Mouse (Mus musculus) adrenal gland, adult 8-10 months (tissue): ENCODE data around the gene Ccm2. TPM values are rescaled to one million over a fixed set of nuclear protein-coding genes. Genes with fewer than 3 reads are reported as not detected.

Experiments
- DNase-seq: peaks from one replicate; pipeline ENCODE4 v3.0.0; 2022
- total RNA-seq, 4 experiments: library from RNA; stranded (reverse); gene quantifications; 2 replicates each; pipeline ENCODE4 v1.2.4; 2022

Ccm2 gene
- total RNA-seq, 4 experiments from 2014 or later = 35.8 to 40.8 (median 40.5) TPM

DNA sequence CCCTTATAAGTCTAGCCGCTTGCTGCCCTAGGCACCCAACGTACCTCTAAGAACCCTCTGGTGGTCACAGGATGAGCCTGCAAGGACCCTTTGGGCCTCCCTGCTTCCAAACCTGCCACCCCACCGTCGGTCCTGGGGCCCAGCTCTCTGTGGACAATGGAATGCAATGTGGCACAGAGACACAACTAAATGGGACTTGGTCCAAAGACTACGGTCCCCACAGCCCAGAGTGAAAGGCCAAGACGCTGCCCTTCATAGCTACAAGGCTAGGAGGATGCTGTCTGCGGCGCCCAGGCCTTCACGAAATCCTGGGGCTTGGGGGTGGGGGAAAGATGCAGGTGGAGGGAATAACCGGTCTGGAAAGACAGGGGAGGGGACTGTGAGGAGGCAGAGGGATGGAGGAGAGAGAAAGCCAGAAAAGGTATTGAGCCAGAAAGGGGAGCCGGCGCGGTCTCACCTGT lies 58.4 kb downstream of the Ccm2 start:
- DNase-seq = no peak

DNA sequence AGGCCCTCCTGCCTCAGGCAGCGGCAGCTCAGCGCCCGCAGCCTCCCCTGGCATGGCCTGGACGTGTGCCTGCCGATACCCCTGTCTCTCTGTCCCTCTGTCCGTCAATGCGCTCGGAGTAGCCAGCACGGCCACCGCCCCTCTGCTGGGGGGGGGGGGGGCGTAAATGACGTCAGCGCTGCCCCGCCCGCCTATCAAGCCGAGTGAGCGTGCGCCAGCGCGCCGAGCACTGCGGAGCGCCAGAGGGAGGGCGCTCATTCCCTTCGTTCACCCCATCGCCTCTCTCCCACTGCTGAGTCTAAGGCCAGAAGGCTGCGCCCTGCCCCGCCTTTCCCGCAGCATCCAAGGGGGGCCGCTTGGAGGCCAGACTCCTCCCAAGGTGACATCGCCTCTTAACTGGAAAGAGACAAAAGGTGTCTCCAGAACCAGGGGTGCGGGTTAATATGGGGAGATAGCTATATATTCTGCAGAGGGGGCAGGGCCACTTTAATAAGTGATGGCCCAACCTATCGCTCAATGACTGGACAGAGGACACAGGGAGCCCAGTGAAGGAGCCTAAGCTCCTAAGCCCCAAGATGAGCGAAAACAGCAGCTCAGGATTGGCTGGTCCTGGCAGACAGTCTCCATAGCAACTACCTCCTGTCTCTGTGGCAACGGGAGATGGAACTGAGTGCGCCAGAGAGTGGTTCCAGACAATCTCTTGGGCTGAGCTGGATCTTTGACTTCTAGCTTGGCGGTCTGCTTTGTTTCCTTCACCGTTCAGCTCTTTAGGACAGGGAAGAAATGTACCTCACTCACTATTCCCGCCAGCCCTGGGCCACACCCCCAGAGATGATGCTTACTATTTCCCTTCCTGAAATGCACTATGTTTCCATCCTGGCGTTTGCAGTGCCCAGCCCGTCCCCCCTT lies 59.1 kb downstream of the Ccm2 start, which contains the start of gene Nacad:
Gene Nacad (minus strand): TSS at position 563 of the 909 bp plus-strand sequence.
- no peak for DNase-seq

- no peak for DNase-seq
These were observed 68.8 kb downstream of the Ccm2 start for GRCm38 (mm10) chr11:6615250-6616205.

DNA sequence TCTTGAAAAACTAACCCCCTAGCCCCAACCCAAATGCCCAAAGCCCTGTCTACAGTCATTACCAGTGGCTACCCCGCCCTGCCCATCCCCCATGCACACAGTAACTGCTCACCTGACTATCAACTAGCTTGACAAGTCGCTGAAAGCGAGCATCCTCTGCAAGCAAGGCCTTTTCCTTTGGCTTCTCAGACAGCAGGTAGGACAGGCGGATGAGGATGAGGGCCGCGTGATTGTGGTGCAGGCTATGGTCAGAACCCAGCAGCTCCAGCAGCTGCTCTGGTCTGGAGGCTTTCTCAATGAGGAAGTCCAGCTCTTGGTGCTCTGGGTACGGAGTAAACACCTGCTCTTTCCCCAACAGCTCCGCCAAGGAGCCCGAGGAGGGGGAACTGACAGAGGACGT lies 77.0 kb downstream of the Ccm2 start:
- no peak for DNase-seq

- no peak for DNase-seq
These were observed 78.1 kb downstream of the Ccm2 start for GRCm38 (mm10) chr11:6624619-6625382.

DNA sequence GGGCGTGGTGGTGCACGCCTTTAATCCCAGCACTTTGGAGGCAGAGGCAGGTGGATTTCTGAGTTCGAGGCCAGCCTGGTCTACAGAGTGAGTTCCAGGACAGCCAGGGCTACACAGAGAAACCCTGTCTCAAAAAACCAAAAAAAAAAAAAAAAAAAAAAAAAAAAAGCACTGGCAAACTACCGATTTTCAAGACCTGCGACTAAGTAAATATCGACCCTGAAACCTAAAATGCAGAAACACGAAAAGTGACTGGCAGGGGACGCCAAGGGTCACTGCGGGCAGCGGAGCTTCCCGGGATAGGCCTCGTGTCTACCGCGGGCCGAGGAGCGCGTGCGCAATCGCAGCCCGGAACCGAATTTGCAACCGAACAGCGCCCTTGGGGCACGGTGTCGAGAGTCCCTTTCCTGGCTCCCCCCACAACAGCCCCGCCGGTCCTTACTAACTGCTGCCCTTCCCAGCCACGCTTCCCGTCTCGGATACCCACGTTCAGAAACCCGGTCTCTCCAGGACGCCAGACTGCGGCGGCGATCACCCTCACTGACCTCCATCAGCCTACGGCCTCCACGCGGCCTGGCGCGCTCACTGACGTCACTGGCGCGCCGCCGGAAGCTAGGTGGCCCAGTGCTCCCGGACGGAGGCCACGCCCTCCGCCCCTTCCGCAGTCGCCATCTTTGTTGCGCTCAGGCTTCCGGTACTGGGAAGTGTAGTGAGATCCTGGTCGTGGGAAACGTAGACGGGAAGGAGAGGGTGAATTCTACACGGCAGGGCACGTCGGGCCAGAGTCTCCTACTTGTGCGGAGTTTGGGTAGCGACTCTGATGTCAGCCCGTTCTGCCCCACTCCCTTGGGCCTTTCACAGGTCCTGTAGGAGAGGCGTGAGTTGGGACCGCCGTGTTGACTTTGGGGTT lies 79.0 kb downstream of the Ccm2 start, which contains the start of gene Tbrg4:
Gene Tbrg4 (minus strand): TSS at position 590 of the 910 bp plus-strand sequence.
- DNase-seq = peak; percentile 88

DNA sequence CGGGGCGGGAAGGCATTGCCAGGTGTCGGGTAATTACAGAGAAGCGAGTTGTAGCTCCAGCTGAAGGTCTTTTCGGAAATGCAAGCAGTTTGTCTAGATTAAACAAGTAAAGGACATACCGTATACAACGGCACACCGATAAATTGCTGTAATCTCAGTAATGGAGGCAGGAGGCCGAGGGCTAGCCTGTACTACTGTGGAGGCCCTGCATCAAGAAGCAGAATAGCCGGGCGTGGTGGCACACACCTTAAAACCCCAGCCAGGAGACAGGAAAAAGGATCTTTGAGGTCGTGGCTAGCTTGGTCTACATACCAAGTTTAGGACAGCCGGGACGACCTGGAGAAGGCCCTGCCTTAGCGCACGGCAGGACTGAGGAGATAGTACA lies 79.7 kb downstream of the Ccm2 start:
- DNase-seq = no peak

GRCm38 (mm10) chr11:6627731-6628130 lies 81.0 kb downstream of the Ccm2 start:
- DNase-seq = no peak

GRCm38 (mm10) chr11:6628568-6628967 lies 81.9 kb downstream of the Ccm2 start:
- DNase-seq = no peak

GRCm38 (mm10) chr11:6629655-6630054 lies 83.0 kb downstream of the Ccm2 start:
- no peak for DNase-seq

DNA sequence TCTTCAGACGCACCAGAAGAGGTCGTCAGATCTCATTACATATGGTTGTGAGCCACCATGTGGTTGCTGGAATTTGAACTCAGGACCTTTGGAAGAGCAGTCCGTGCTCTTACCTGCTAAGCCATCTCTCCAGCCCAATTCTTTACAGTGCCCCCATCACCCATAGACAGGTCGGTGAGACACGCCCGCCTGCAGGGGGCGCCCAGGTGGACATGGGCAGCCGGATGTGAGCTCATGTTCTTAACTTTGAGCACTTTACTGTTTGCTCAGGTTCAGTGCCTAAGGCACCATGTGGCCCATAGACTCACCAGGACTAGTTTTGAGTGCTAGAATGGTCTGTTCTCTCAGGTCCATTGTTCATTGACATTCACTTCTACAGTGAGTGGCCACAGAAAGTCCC lies 89.5 kb downstream of the Ccm2 start:
- DNase-seq = no peak

DNA sequence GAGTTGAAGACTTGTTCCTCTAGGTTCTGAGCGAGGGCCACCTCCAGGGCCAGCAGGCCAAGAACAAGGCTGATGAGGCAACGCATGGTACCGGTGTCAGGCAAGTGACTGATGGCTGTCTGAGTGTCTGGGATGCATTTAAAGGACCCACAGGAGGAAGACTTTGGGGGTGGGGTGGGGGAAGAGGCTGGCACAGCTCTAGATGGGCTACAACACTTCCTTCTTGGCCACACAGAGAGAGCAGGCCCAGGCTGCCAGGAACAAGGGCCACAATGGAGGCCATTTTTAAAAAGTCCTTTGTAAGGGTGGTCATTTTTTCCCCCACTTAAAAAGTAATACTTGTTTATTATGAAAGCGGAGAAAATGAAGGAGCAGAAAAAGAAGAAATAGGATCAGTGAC lies 91.8 kb downstream of the Ccm2 start, which contains the start of gene Wap:
Gene Wap (minus strand): TSS at position 101 of the 400 bp plus-strand sequence.
- DNase-seq = no peak

DNA sequence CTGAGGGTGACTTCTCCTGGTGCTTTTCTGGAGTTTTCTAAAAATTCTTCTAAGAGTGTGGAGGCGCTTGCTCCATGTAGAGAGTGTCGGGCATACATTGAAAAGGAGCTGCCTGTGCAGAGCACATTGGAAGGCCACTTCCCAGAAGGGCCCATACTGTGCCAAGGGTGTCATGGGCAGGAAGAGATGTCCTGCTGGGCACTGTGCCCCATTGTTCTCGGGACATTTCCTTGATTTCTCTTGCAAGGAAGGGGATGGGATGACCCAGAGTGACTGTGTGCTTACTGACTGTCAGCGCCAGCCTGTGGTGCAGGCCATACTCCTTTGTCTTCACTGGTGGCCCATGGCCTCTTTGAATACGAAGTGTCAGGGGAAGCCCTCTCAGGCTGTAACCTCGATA lies 92.4 kb downstream of the Ccm2 start:
- DNase-seq = no peak

- DNase-seq = no peak
These were observed 97.9 kb downstream of the Ccm2 start for GRCm38 (mm10) chr11:6644566-6644965.

Other genes with a start within 250 kb of the Ccm2 start
- gene Zmiz2, start 157.8 kb upstream of the Ccm2 start, total RNA-seq = 10 to 100 TPM; 51.9 to 66.8 (median 59.9) TPM
- 1,000 to 10,000 TPM; 1,457 to 1,759 (median 1,529) TPM for gene Ppia, start 131.4 kb upstream of the Ccm2 start, total RNA-seq
- gene H2afv, start 102.4 kb upstream of the Ccm2 start, total RNA-seq = 10 to 100 TPM; 68.9 to 84.3 (median 80.5) TPM
- 10 to 100 TPM; 54.2 to 62.0 (median 60.9) TPM for gene Purb, start 71.0 kb upstream of the Ccm2 start, total RNA-seq
- 1 to 10 TPM; 2.1 to 4.8 (median 3.4) TPM for gene Myo1g, start 25.9 kb upstream of the Ccm2 start, total RNA-seq
- 1 to 10 TPM; 1.2 to 2.8 (median 1.8) TPM for gene Nacad, start 59.2 kb downstream of the Ccm2 start, total RNA-seq
- 10 to 100 TPM; 49.3 to 68.1 (median 60.4) TPM for gene Tbrg4, start 79.2 kb downstream of the Ccm2 start, total RNA-seq
- not detected for gene Wap, start 91.8 kb downstream of the Ccm2 start, total RNA-seq
- 10 to 100 TPM; 15.8 to 20.8 (median 19.9) TPM for gene Ramp3, start 111.6 kb downstream of the Ccm2 start, total RNA-seq